Mouse (Mus musculus) telencephalon, adult 2 months (tissue): ENCODE data around the gene Mip.
"Not testable (repeated sequence)": the region's sequence is repeated elsewhere in the genome, so short reads cannot be mapped to it uniquely, and the experiment has no call there.

Source experiments
- DNase-seq: peaks from one replicate; pipeline ENCODE4 v3.0.0-alpha.2; 2011; ENCODE audit warnings: low read depth, low spot score

Mip gene

DNA sequence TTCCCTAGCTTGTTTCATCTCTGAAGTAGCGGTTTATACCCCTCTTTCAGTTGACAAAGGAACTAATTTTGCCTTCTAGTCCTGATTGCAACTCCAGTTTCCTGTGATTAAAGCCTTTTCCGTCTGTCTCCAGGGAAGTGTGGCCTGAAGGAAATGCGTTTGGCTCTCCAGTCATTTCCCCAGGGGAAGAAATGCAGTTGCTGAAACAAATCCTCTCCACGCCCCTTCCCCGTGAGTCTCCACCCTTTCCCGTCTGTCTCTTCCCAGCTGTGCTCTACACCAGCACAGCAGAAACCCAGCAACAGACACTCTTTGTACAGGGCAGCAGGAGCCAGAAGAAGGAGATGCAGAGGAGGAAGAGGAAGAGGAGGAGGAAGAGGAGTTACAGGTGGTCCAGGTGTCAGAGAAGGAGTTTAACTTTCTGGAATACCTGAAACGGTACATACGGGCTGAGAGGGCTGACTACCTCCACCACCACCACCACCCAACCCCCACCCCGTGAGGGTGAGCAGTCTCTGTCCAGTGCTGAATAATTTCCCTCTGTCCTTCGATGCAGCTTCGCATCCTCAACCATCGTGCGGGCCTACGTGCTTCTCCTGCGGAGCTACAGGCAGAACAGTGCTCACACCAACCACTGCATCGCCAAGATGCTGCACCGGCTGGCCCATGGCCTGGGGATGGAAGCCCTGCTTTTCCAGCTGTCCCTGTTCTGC is 21.5 kb downstream of the Mip start:
- no peak for DNase-seq

DNA sequence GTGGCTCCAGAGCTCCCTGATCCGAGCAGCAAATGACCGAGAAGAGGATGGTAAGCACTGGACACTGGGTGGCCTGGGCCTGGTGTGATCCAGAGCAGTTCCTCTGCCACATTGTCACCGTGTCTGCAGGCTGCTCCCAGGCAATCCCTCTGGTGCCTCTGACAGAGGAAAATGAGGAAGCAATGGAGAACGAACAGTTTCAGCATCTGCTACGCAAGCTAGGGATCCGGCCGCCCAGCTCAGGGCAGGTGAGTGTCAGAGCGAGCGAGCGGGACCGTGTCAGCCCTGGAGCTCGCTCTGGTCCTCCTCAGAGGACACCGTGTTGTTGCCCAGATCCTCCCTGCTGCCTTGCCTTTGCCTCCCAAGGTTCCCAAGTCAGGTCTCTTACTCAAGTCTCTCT is 24.9 kb downstream of the Mip start:
- DNase-seq, result no peak

DNA sequence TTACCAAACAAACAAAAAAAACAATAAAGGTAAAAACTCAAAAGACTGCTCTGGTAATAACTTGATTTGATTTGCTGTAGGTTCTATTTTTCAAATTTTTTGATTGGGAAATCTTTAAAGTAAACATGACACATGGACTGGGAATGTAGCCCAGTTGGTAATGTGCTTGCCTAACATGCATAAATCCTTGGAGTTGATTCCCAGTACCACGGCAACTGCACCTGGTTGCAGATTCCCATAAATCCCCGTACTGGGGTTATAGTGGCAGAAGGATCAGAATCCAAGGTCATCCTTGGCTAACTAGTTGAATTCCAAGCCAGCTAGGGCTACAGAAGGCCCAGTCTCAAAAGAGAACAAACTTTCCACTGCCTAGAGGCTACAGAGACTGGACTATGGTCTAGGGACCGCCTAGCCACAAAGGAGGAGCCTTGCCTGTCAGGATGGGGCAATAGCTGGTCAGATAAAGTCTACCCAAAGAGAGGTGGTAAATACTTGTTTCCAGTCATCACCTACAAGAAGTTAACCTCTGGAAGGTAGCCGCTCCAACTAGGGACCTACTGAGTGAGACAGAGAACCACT is 28.1 kb downstream of the Mip start, which contains the start of gene Apon:
Gene Apon, plus strand, starts transcription at position 420 of the 579 bp plus-strand sequence.
- DNase-seq, result no peak

DNA sequence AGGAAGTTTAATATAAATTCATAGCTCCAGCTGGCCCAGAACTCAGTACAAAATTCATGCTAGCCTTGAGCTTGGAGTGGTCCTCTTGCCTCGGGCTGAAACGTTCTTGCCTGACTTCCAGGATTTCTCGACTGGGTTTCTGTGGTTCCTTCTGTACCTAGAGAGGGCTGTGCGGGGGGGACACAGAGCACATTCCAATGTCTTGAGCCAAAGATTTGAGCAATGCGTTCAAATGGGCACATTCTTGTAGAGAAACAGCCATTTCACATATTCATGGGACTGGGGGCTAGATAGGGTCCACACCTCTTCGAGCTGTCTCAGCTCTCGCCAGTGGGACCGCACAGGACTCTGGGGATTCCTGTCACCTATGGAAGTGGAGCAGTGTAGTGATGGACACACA is 30.3 kb downstream of the Mip start:
- DNase-seq, result no peak

DNA sequence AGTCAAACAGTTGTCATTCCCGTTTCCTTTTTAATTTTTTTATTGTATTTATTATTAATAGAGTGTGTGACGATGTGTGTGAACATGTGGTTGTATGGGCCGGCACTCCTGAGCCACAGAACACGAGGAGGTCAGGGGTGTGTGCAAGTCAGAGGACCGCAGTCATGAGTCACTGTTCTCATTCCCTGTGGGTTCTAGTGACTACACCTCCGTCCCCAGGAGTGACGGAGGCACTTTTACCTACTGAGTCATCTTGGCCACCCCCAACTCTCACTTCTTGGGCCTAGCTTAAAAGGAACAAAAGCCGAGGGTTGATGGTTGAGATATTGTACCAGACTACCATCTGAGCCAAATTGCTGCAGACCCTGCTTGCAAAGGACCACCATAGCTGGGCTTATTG is 30.7 kb downstream of the Mip start:
- no peak for DNase-seq

DNA sequence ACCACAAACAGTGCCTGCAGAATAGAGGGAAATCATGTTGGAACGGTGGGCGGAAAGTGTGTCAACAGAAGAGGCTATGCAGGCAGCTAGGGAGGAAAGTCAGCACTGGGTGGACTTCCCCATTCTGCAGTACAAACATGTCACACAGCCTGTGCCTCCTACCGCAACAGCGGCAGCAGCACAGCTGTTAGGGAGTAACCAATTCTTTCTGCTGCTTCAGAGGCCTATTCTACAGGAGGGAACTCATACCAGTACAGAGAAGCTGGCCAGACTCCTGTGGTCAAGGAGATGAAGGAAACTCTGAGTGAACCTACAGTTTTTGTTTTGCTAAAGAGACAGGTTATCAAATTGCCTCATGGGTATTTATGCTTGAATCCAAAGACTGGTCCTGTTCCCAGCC is 33.3 kb downstream of the Mip start:
- DNase-seq, result no peak

DNA sequence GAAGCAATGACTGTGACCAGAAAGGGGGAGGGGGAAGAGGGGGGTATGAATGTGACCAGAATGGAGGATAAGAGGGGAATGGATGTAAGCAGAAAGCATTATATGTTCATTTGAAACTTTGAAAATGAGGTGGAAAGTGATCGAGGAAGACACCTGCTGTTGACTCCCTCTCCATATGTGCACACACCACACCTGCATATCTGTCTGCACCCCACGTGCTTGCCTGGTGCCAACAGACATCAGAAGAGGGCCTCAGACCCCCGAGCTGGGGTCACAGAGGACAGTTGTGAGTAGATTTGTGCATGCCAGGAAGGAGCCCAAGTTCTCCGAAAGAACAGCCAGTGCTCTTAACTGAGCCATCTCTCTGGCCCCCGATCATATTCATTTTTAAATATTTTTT is 34.3 kb downstream of the Mip start:
- no peak for DNase-seq

DNA sequence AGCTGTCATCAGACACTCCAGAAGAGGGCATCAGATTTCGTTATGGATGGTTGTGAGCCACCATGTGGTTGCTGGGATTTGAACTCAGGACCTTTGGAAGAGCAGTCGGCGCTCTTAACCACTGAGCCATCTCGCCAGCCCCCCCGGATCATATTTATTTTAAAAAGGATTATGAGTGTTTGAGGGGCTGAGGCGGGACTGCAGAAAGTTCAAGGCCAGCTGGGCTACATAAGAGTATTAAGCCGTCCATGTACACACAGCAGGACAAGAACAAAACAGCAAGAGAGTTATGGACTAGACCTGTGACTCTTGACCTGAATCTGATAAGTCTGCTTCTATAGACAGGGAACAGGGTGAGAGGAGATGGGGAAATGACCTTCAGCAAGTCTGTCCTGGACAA is 34.7 kb downstream of the Mip start:
- not testable (repeated sequence) for DNase-seq

DNA sequence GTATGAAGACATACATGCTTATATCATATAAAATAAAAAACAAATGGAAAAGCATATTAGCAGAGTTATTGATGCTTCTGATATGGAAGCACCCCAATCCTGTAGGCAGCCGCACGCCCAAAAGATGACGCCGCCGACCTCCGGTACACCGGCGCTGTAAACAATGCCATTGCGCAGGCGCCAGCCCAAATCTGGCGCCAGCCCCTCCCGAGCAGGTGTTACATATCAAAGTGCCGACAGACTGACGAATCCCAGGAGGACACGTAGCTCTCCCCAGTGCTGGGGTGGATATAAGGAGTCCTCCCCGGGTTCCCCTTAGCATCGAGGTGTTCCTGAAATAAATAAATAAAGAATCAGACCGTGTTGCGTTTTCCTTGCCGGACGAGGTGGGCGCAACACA is 36.7 kb downstream of the Mip start:
- no peak for DNase-seq

DNA sequence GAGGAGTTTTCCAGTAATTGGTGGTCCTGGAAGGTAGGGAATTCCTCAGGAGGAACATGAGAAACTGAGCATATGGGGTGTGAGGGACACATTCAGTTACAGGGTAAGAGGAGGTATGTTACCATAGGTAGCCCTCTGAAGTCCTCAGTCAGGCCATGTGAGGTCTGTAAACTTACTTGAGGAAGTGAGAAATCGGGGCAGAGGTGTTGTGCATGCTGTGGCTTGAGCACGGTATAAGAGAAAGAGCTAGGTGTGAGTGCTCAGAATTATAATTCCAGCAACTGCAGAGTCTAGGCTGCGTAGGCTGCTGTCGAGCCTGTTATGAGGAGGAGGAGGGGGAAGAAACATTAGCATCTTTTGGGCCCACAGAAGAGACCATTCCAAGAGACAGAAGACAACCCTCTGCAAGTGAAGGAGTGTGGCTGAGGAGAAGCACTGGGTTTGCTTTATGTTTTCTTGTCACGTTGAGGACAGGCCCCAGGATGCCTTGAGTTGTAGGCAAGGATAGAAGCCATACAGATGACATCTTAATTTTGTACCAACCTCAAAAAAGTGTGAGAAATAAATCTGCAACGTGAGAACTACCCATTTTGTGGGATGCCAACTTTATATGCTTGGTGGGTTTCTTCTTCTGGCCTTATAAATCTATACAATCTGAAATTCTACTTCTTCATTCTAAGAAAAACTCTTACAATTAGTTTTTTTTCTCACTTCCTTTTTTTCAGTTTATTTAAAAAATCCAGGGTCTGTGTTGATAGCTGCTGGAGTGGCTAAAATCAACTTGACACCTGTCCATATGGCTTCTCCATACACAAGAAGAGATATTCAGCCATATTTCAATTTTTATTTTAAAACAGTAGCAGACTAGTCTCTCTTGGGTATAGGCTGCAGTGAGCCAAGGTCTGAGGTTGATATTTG is 38.0 kb downstream of the Mip start:
- no peak for DNase-seq

DNA sequence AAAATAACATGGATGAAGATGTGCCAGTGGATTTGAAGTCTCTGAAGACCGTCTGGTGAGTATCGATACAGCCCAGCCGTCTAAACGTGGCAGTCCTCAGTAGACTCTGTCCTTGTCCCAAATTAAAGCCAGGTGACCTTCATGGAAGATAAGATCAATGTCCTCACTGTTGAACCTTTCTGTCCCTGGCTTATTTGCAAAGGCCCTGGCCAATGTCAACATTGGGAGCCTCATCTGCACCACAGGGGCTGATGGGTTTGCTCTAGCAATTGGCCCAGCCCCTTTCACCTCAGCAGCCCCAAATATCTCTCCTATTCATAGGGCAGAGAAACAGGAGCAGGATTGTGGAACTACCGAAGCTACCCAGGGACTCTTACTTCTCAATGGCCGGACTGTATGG is 42.7 kb downstream of the Mip start, which contains the start of gene Apof:
Gene Apof, plus strand, starts transcription at position 301 of the 400 bp plus-strand sequence.
- no peak for DNase-seq

DNA sequence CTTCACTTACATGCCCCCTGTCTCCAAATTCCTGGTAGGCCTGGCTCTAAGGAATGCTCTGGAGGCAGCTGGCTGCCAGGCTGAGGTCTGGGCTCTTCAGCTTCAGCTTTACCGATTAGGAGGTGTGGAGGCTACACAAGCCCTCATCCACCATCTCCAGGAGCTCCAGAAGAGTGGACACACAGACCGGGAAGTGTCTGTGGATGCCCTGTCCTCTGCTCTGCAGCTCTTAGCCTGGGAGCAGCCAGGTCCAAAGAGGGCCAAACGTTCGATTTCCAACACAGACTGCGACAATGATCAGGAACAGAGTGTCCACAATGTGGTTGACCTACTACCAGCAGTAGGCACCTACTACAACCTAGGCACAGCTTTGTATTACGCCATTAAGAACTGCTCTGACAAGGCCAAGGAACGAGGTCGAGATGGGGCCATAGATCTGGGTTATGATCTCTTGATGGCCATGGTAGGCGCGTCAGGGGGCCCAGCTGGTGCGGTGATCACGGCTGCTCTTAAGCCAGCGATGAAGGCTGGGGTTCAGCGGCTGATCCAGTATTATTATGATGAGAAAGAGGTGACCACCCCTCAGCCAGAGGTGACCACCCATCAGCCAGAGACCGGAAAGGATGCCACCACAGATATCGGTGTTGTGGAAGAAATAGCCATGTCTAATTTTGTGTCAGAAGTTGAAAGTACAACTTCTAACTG is 43.7 kb downstream of the Mip start:
- DNase-seq, result no peak

DNA sequence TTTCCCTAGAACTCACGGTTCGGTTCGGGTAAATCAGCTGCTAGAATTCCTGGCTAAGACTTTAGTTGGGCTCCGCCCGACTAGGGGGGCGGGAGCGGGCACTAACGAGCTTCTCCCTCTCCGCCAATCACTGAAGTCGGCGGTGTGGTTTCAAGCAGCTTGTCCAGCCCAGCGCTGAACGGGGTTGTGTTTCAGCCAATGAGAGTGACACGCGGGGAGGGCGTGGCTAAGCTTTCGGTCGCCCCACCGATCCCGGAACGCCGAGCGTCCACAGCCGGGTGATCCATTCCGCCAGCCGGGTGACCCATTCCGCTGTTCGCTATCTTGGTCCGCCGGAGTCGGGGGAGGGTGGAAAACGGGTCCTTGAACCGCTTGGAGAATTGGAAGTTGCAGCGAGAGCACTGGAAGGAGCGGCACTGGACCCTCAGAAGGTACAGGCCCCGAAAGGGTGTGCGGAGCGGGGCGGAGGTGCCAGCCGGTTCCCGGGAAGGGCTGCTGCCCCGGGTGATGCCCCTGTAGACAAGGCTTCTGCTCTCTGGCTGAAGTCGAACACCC is 44.7 kb downstream of the Mip start, which contains the start of gene Stat2:
Gene Stat2, plus strand, starts transcription at position 273 of the 555 bp plus-strand sequence.
- DNase-seq, result peak; percentile 97

DNA sequence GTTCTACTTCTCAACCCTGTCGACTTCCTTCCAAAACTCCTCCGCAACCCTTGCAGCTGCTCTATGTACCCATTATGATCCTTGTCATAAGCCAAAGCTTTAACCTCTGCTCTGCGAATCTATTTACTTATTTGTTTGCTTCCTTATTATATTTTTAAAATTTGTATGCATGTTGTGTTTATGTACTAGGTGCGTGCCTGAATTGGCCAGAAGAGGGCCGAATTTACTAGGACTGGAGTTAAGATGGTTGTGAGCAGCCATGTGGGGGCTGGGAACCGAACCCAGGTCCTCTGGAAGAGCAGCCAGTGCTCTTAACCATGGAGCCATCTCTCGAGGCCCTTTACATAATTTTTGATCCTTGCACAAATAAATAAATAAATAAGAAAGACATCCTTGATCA is 45.2 kb downstream of the Mip start:
- no peak for DNase-seq

DNA sequence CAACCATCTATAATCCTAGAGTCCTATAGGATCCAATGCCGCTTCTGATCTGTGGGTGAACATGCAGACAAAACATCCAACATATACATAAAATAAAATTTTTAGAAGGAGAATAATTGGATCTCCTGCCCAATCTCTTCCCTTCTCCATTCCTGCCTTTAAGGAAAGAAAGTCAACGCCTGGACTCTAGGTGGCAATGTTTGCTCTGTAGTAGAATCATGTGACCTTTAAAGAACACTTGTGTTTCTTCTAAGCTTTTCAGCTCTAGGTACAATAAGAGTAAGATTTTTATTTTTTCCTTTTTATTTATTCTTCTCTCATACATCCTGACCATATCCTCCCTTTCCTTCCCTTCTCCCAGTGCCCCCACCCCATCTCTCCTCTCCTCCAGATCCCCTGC is 46.2 kb downstream of the Mip start:
- no peak for DNase-seq

DNA sequence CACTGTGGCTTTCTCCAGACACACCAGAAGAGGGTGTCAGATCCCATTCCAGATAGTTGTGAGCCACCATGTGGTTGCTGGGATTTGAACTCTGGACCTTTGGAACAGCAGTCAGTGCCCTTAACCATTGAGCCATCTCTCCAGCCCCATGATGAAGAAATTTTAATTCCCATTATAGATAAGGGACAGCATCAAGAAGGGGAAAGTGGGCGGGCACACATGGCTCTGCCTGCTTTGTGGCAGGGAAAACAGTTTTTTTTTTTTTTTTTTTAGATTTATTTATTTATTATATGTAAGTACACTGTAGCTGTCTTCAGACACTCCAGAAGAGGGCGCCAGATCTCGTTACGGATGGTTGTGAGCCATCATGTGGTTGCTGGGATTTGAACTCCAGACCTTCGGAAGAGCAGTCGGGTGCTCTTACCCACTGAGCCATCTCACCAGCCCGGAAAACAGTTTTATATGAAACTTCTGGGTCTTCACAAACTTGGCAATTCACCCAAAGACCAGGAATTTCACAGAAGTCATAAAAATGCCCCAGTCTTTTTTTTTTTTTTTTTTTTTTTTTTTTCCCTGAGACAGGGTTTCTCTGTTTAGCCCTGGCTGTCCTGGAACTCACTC is 47.3 kb downstream of the Mip start:
- not testable (repeated sequence) for DNase-seq

DNA sequence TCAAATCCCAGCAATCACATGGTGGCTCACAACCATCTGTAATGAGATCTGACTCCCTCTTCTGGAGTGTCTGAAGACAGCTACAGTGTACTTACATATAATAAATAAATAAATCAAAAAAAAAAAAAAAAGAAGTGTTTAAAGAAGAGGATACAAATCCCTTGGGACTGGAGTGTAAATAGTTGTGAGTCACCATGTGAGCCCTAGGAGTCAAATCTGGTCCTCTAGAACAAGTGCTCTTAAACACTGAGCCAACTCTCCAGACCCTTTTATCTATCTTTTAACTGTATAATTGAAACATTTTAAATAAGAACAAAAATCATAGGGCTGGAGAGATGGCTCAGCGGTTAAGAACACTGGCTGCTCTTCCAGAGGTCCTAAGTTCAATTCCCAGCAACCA is 49.7 kb downstream of the Mip start:
- DNase-seq, result not testable (repeated sequence)

DNA sequence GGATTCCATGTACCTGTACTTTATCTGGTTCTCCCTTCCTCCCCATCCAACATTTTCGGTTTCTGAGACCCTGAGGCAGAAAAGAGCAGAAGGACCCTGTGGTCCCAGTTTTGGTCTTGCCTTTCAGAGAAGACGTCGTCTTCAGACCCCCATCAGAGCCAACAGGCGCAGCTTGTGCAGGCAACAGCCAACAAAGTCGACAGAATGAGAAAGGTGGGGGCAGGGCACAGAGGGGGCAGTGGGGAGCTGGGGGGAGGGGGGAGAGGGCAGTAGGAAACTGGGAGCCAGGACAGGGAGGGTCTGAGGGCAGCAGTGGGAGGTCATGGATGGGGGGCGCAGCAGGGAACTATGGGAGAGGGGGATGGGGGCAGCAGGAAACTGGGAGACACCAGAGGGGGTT is 52.5 kb downstream of the Mip start:
- DNase-seq, result no peak

DNA sequence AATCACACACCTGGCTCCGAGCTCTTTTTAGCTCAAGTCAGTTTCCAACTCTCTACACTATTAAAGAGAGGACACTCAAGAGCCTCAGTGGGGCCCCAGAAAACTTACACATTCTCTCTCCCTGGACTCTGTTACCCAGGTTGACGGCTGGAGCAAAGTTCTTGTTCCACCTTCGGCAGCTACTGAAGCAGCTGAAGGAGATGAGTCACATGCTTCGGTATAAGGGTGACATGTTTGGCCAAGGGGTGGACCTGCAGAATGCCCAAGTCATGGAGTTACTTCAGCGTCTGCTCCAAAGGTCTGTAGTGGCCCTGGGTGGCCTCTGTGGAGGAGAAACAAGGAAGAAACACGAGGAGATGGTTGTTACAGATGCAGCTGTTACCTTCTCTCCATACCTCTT is 55.3 kb downstream of the Mip start:
- DNase-seq, result no peak
